Mouse (Mus musculus) cerebellum, adult 11 months (tissue): ENCODE results near the gene Gm3642.
"Not testable (repeated sequence)": the region's sequence is repeated elsewhere in the genome, so short reads cannot be mapped to it uniquely, and the experiment has no call there.

Experiments used
- DNase-seq: peaks from one replicate; pipeline ENCODE4 v3.0.0; 2022

Gm3642 gene

DNA sequence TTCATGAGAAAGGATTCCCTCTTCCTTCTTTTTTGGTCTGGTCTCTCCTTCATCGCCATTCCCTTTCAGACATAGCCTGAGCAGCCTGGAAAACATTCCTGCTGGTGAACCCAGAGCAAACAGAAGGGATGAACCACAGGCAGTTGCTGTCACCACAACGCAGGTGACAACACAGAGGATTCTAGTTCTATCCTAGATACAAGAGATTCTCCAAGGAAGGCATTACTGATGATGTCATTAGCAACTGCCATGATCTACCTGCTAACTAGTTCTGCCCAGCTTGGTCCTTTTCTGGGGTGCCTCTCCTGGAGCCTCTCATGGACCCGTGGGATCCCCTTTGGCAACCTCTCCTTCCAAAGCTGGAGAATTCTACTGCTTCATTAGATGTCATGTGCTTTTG is at the start of gene Gm3642:
Gene Gm3642 (minus strand): TSS at position 101 of the 400 bp plus-strand sequence.
- DNase-seq: not testable (repeated sequence)

DNA sequence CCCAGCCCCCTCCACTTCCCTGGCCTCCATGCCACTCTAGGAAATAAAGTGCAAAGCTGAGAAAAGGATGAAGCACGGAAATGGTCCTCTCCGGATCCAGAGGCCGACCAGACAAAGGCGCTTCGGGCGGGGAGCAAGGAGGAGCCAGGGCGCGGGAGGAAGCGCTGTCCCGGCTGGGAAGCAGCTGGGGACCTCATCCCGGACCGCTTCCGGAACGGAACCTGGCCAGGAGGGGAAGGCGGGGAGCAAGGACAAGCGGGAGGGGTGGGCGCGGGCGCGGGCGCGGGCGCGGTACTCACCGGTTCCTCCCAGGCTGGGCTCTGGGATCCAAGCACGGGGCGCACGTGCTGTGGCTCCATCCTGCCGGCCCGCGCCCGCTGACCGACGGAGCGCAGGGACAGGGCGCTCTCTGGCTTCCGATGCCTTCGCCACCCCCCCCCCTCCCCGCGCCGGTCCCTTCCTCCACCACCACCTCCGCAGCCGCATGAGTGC is 49.5 kb upstream of the Gm3642 start, which contains the start of gene Gm3667:
Gene Gm3667 (minus strand): TSS at position 442 of the 492 bp plus-strand sequence.
- not testable (repeated sequence) for DNase-seq

DNA sequence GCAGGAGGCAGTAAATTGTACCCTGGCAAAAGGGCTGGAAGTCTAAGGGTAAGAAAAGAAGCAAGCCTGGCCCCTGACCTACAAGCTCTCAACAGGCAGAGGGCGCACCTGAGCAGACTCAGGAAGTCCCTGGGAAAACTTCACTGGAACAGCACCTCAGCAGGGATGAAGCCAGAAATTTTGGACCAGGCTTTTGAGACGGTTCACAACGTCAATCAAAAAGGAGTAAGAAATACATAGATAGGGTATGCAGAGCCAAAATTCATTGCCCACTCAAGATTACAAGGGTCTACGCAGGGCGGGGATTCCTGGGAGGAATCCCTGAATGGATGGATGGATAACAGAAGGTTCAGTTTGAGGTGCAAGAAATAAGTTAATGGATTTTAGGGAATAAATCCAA is 48.7 kb upstream of the Gm3642 start:
- DNase-seq: peak; percentile 9

DNA sequence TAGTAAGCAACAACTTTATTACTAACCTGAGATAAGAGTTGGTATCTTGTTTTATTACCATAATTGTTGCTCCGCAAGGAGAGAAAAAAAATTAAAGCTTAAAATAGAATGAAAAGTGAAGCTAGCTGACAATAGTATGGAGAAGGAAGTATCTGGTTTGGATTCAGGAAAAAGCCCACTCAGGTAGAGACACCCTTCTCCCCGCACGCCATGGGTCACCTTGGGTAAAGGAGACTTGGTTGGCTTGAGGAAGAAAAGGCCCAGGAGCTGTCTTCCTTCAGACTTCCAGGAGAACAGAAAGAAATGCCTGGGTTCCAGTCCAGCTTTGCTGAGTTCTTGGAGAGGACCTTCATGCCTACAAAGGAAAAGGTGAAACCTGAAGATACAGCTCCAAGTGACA is 16.8 kb downstream of the Gm3642 start:
- not testable (repeated sequence) for DNase-seq
